Mouse (Mus musculus): ENCODE data around the gene Ski. TPM values are rescaled to one million over a fixed set of nuclear protein-coding genes. Genes with fewer than 3 reads are reported as not detected.

Gene Ski
- polyA plus RNA-seq, 1 experiment from 2014 or later = 10.0 TPM

- ATAC-seq (ENCODE audit: low FRiP score) = no peak
- no peak overlapping the region for H3K4me2 ChIP-seq
- peaks cover 4% of the 10 kb centered on the region; the same call in 1 of the 2 replicates for H3K36me3 ChIP-seq
- H3K9me3 ChIP-seq (replicated peaks) = no peaks in the 10 kb centered on the region
- H3K9ac ChIP-seq (replicated peaks) = no peak overlapping the region
- WGBS = 51% methylated on average over 7 of the region's 7 CpGs
- H3K27me3 ChIP-seq (replicated peaks) = no peaks in the 10 kb centered on the region
- H3K4me3 ChIP-seq (replicated peaks) = no peak overlapping the region
- peaks cover 77% of the 10 kb centered on the region for H3K4me1 ChIP-seq
- no peak overlapping the region for H3K27ac ChIP-seq (replicated peaks)
Observed at GRCm38 (mm10) chr4:155208613-155209012, 13.8 kb downstream of the Ski start.

GRCm38 (mm10) chr4:155207841-155208240 is 14.6 kb downstream of the Ski start:
- Histone ChIP-seq H3K4me3 (replicated peaks) (no peak overlapping the region), H3K4me2 (no peak overlapping the region), H3K9ac (replicated peaks) (no peak overlapping the region), H3K27me3 (replicated peaks) (no peaks in the 10 kb centered on the region), H3K36me3 (peaks cover 4% of the 10 kb centered on the region; the same call in 1 of the 2 replicates), H3K9me3 (replicated peaks) (no peaks in the 10 kb centered on the region), H3K27ac (replicated peaks) (no peak overlapping the region), H3K4me1 (peaks cover 73% of the 10 kb centered on the region)
- 73% methylated on average over 3 of the region's 3 CpGs for WGBS
- ATAC-seq (ENCODE audit: low FRiP score) = no peak

GRCm38 (mm10) chr4:155206498-155206897 is 15.9 kb downstream of the Ski start:
- no peaks in the 10 kb centered on the region for H3K9me3 ChIP-seq (replicated peaks)
- no peak overlapping the region for H3K4me3 ChIP-seq (replicated peaks)
- H3K27ac ChIP-seq (replicated peaks) = 0 out of 2 replicates have a peak overlapping the region, but pooled peaks have one; percentile 2
- H3K4me2 ChIP-seq = no peak overlapping the region
- ATAC-seq (ENCODE audit: low FRiP score) = no peak
- WGBS = 89% methylated on average over 7 of the region's 8 CpGs
- peaks cover 76% of the 10 kb centered on the region for H3K4me1 ChIP-seq
- H3K9ac ChIP-seq (replicated peaks) = no peak overlapping the region
- peaks cover 4% of the 10 kb centered on the region; the same call in 1 of the 2 replicates for H3K36me3 ChIP-seq
- H3K27me3 ChIP-seq (replicated peaks) = no peaks in the 10 kb centered on the region

GRCm38 (mm10) chr4:155205919-155206318 is 16.5 kb downstream of the Ski start:
- WGBS = 47% methylated on average over 6 of the region's 6 CpGs
- ATAC-seq (ENCODE audit: low FRiP score) = no peak

GRCm38 (mm10) chr4:155201764-155202163 is 20.6 kb downstream of the Ski start:
- H3K36me3 ChIP-seq = no peaks in the 10 kb centered on the region
- no peak overlapping the region for H3K4me3 ChIP-seq (replicated peaks)
- ATAC-seq (ENCODE audit: low FRiP score) = no peak
- H3K9ac ChIP-seq (replicated peaks) = no peak overlapping the region
- 92% methylated on average over 7 of the region's 7 CpGs for WGBS
- H3K4me2 ChIP-seq = no peak overlapping the region
- H3K4me1 ChIP-seq = peaks cover 66% of the 10 kb centered on the region
- H3K27ac ChIP-seq (replicated peaks) = no peak overlapping the region
- H3K9me3 ChIP-seq (replicated peaks) = no peaks in the 10 kb centered on the region
- H3K27me3 ChIP-seq (replicated peaks) = no peaks in the 10 kb centered on the region

More at GRCm38 (mm10) chr4:155205919-155206318, 16.5 kb downstream of the Ski start:
- H3K27ac ChIP-seq (replicated peaks) = no peak overlapping the region
- peaks cover 3% of the 10 kb centered on the region; the same call in 1 of the 2 replicates for H3K36me3 ChIP-seq
- no peak overlapping the region for H3K4me3 ChIP-seq (replicated peaks)
- peaks cover 76% of the 10 kb centered on the region for H3K4me1 ChIP-seq
- H3K9me3 ChIP-seq (replicated peaks) = no peaks in the 10 kb centered on the region
- no peaks in the 10 kb centered on the region for H3K27me3 ChIP-seq (replicated peaks)
- H3K9ac ChIP-seq (replicated peaks) = no peak overlapping the region
- H3K4me2 ChIP-seq = no peak overlapping the region

GRCm38 (mm10) chr4:155200861-155201390 is 21.5 kb downstream of the Ski start:
- no peak overlapping the region for H3K4me3 ChIP-seq (replicated peaks)
- 77% methylated on average over 3 of the region's 3 CpGs for WGBS
- no peak for ATAC-seq (ENCODE audit: low FRiP score)
- H3K4me2 ChIP-seq = no peak overlapping the region
- 0 out of 2 replicates have a peak overlapping the region, but pooled peaks have one; percentile 23 for H3K27ac ChIP-seq (replicated peaks)
- H3K9me3 ChIP-seq (replicated peaks) = no peaks in the 10 kb centered on the region
- H3K27me3 ChIP-seq (replicated peaks) = no peaks in the 10 kb centered on the region
- H3K9ac ChIP-seq (replicated peaks) = no peak overlapping the region
- H3K36me3 ChIP-seq = no peaks in the 10 kb centered on the region
- peaks cover 69% of the 10 kb centered on the region for H3K4me1 ChIP-seq

GRCm38 (mm10) chr4:155197726-155198125 is 24.7 kb downstream of the Ski start:
- no peak overlapping the region for H3K4me2 ChIP-seq
- no peaks in the 10 kb centered on the region for H3K36me3 ChIP-seq
- H3K9ac ChIP-seq (replicated peaks) = no peak overlapping the region
- no peak overlapping the region for H3K4me3 ChIP-seq (replicated peaks)
- no peaks in the 10 kb centered on the region for H3K9me3 ChIP-seq (replicated peaks)
- WGBS = 43% methylated on average over 6 of the region's 6 CpGs
- H3K27me3 ChIP-seq (replicated peaks) = no peaks in the 10 kb centered on the region
- 0 out of 2 replicates have a peak overlapping the region, but pooled peaks have one; percentile 9 for H3K27ac ChIP-seq (replicated peaks)
- peaks cover 76% of the 10 kb centered on the region for H3K4me1 ChIP-seq
- ATAC-seq (ENCODE audit: low FRiP score) = no peak; the same call in 1 of the 2 replicates

GRCm38 (mm10) chr4:155195204-155195603 is 27.2 kb downstream of the Ski start:
- Histone ChIP-seq H3K27ac (replicated peaks) (no peak overlapping the region), H3K9ac (replicated peaks) (no peak overlapping the region; the same call in 1 of the 2 replicates), H3K9me3 (replicated peaks) (no peaks in the 10 kb centered on the region), H3K4me3 (replicated peaks) (no peak overlapping the region), H3K36me3 (no peaks in the 10 kb centered on the region), H3K27me3 (replicated peaks) (no peaks in the 10 kb centered on the region), H3K4me2 (no peak overlapping the region), H3K4me1 (peaks cover 75% of the 10 kb centered on the region)
- no peak for ATAC-seq (ENCODE audit: low FRiP score)
- WGBS = 88% methylated on average over 9 of the region's 9 CpGs

GRCm38 (mm10) chr4:155190275-155190674 is 32.1 kb downstream of the Ski start:
- no peak for ATAC-seq (ENCODE audit: low FRiP score)
- H3K4me2 ChIP-seq = no peak overlapping the region
- H3K9ac ChIP-seq (replicated peaks) = no peak overlapping the region
- no peak overlapping the region for H3K27ac ChIP-seq (replicated peaks)
- peaks cover 81% of the 10 kb centered on the region for H3K4me1 ChIP-seq
- H3K36me3 ChIP-seq = no peaks in the 10 kb centered on the region
- no peak overlapping the region for H3K4me3 ChIP-seq (replicated peaks)
- WGBS = 18% methylated on average over 7 of the region's 7 CpGs
- H3K9me3 ChIP-seq (replicated peaks) = no peaks in the 10 kb centered on the region
- H3K27me3 ChIP-seq (replicated peaks) = no peaks in the 10 kb centered on the region

GRCm38 (mm10) chr4:155189711-155190139 is 32.7 kb downstream of the Ski start:
- Histone ChIP-seq H3K4me2 (no peak overlapping the region), H3K36me3 (no peaks in the 10 kb centered on the region), H3K9me3 (replicated peaks) (no peaks in the 10 kb centered on the region), H3K27ac (replicated peaks) (no peak overlapping the region), H3K4me1 (peaks cover 81% of the 10 kb centered on the region), H3K9ac (replicated peaks) (no peak overlapping the region), H3K4me3 (replicated peaks) (no peak overlapping the region), H3K27me3 (replicated peaks) (no peaks in the 10 kb centered on the region)
- ATAC-seq (ENCODE audit: low FRiP score) = 0 out of 2 replicates have a peak, but pooled peaks have one; percentile 40
- WGBS = 4% methylated on average over 4 of the region's 4 CpGs

GRCm38 (mm10) chr4:155188803-155189202 is 33.6 kb downstream of the Ski start:
- no peak overlapping the region for H3K27ac ChIP-seq (replicated peaks)
- H3K4me1 ChIP-seq = peaks cover 87% of the 10 kb centered on the region
- no peak for ATAC-seq (ENCODE audit: low FRiP score)
- H3K4me3 ChIP-seq (replicated peaks) = no peak overlapping the region
- H3K9ac ChIP-seq (replicated peaks) = no peak overlapping the region
- H3K9me3 ChIP-seq (replicated peaks) = no peaks in the 10 kb centered on the region
- H3K4me2 ChIP-seq = no peak overlapping the region
- no peaks in the 10 kb centered on the region for H3K36me3 ChIP-seq
- no peaks in the 10 kb centered on the region for H3K27me3 ChIP-seq (replicated peaks)

GRCm38 (mm10) chr4:155188341-155188740 is 34.1 kb downstream of the Ski start:
- H3K9ac ChIP-seq (replicated peaks) = no peak overlapping the region
- H3K36me3 ChIP-seq = no peaks in the 10 kb centered on the region
- ATAC-seq (ENCODE audit: low FRiP score) = no peak
- WGBS = 2% methylated on average over 8 of the region's 8 CpGs
- H3K4me3 ChIP-seq (replicated peaks) = no peak overlapping the region
- no peaks in the 10 kb centered on the region for H3K9me3 ChIP-seq (replicated peaks)
- 0 out of 2 replicates have a peak overlapping the region, but pooled peaks have one; percentile 19 for H3K27ac ChIP-seq (replicated peaks)
- peaks cover 88% of the 10 kb centered on the region for H3K4me1 ChIP-seq
- H3K4me2 ChIP-seq = no peak overlapping the region
- H3K27me3 ChIP-seq (replicated peaks) = no peaks in the 10 kb centered on the region
